Mouse (Mus musculus): ENCODE measurements around the gene Oxt. TPM values are rescaled to one million over a fixed set of nuclear protein-coding genes. Genes with fewer than 3 reads are reported as not detected.
"Not testable (repeated sequence)": the region's sequence is repeated elsewhere in the genome, so short reads cannot be mapped to it uniquely, and the experiment has no call there.

Oxt gene
- polyA plus RNA-seq, 1 experiment from 2014 or later, result not detected

GRCm38 (mm10) chr2:130569926-130570325 lies 6.0 kb upstream of the Oxt start:
- no peak for DNase-seq (ENCODE audit: low spot score, missing footprints)
- H3K36me3 ChIP-seq (ENCODE audit: control insufficient read depth, insufficient read depth, low read length), result peaks cover 2% of the 10 kb centered on the region; the same call in 1 of the 2 replicates
- H3K9ac ChIP-seq (ENCODE audit: low read length), result no peak overlapping the region
- H3K4me1 ChIP-seq (ENCODE audit: control insufficient read depth, insufficient read depth, low read length), result peaks cover 1% of the 10 kb centered on the region
- H3K27me3 ChIP-seq (ENCODE audit: control insufficient read depth, insufficient read depth, low read length), result no peaks in the 10 kb centered on the region; the same call in 1 of the 2 replicates
- H3K9me3 ChIP-seq (ENCODE audit: control insufficient read depth, low read length), result no peaks in the 10 kb centered on the region
- ATAC-seq (ENCODE audit: low FRiP score), result no peak
- H3K4me3 ChIP-seq (ENCODE audit: low read depth, low read length), result no peak overlapping the region
- no peak overlapping the region for H3K4me2 ChIP-seq
- no peak overlapping the region for H3K27ac ChIP-seq (ENCODE audit: low read depth, low read length)

- Histone ChIP-seq H3K27ac (ENCODE audit: low read depth, low read length) (no peak overlapping the region), H3K9ac (ENCODE audit: low read length) (no peak overlapping the region), H3K9me3 (ENCODE audit: control insufficient read depth, low read length) (no peaks in the 10 kb centered on the region), H3K36me3 (ENCODE audit: control insufficient read depth, insufficient read depth, low read length) (no peaks in the 10 kb centered on the region; the same call in 1 of the 2 replicates), H3K4me2 (no peak overlapping the region), H3K4me1 (ENCODE audit: control insufficient read depth, insufficient read depth, low read length) (peaks cover 4% of the 10 kb centered on the region; the same call in 1 of the 2 replicates), H3K4me3 (ENCODE audit: low read depth, low read length) (no peak overlapping the region), H3K27me3 (ENCODE audit: control insufficient read depth, insufficient read depth, low read length) (peaks cover 48% of the 10 kb centered on the region)
- ATAC-seq (ENCODE audit: low FRiP score) (no peak), DNase-seq (ENCODE audit: low spot score, missing footprints) (no peak)
- 84% methylated on average over 5 of the region's 5 CpGs for WGBS
Observed at GRCm38 (mm10) chr2:130574960-130575359, 1.0 kb upstream of the Oxt start.

GRCm38 (mm10) chr2:130576564-130576963 lies 591 bp downstream of the Oxt start:
- peak; percentile 89 for DNase-seq (ENCODE audit: low spot score, missing footprints)
- not testable (repeated sequence) for ATAC-seq (ENCODE audit: low FRiP score); H3K9me3 ChIP-seq (ENCODE audit: control insufficient read depth, low read length); H3K36me3 ChIP-seq (ENCODE audit: control insufficient read depth, insufficient read depth, low read length); H3K9ac ChIP-seq (ENCODE audit: low read length); H3K27ac ChIP-seq (ENCODE audit: low read depth, low read length)
- Histone ChIP-seq H3K4me2 (peak overlapping the region; percentile 35), H3K4me3 (ENCODE audit: low read depth, low read length) (peak overlapping the region; percentile 19; the same call in 1 of the 2 replicates), H3K4me1 (ENCODE audit: control insufficient read depth, insufficient read depth, low read length) (peaks cover 13% of the 10 kb centered on the region), H3K27me3 (ENCODE audit: control insufficient read depth, insufficient read depth, low read length) (peaks cover 64% of the 10 kb centered on the region)
- 2% methylated on average over 31 of the region's 32 CpGs for WGBS

GRCm38 (mm10) chr2:130577021-130577420 lies 1.0 kb downstream of the Oxt start:
- no peaks in the 10 kb centered on the region for H3K9me3 ChIP-seq (ENCODE audit: control insufficient read depth, low read length)
- no peak for ATAC-seq (ENCODE audit: low FRiP score)
- H3K4me1 ChIP-seq (ENCODE audit: control insufficient read depth, insufficient read depth, low read length), result peaks cover 13% of the 10 kb centered on the region
- H3K27me3 ChIP-seq (ENCODE audit: control insufficient read depth, insufficient read depth, low read length), result peaks cover 69% of the 10 kb centered on the region
- no peak overlapping the region for H3K4me3 ChIP-seq (ENCODE audit: low read depth, low read length)
- no peak overlapping the region for H3K27ac ChIP-seq (ENCODE audit: low read depth, low read length)
- H3K4me2 ChIP-seq, result no peak overlapping the region
- H3K36me3 ChIP-seq (ENCODE audit: control insufficient read depth, insufficient read depth, low read length), result no peaks in the 10 kb centered on the region; the same call in 1 of the 2 replicates
- 2% methylated on average over 9 of the region's 9 CpGs for WGBS
- H3K9ac ChIP-seq (ENCODE audit: low read length), result no peak overlapping the region
- DNase-seq (ENCODE audit: low spot score, missing footprints), result peak; percentile 91

GRCm38 (mm10) chr2:130577632-130578031 lies 1.7 kb downstream of the Oxt start:
- peak; percentile 88 for DNase-seq (ENCODE audit: low spot score, missing footprints)
- 0 out of 2 replicates have a peak, but pooled peaks have one; percentile 29 for ATAC-seq (ENCODE audit: low FRiP score)
- Histone ChIP-seq H3K27me3 (ENCODE audit: control insufficient read depth, insufficient read depth, low read length) (peaks cover 75% of the 10 kb centered on the region), H3K9me3 (ENCODE audit: control insufficient read depth, low read length) (no peaks in the 10 kb centered on the region), H3K4me1 (ENCODE audit: control insufficient read depth, insufficient read depth, low read length) (peaks cover 13% of the 10 kb centered on the region), H3K9ac (ENCODE audit: low read length) (no peak overlapping the region), H3K27ac (ENCODE audit: low read depth, low read length) (no peak overlapping the region), H3K4me3 (ENCODE audit: low read depth, low read length) (no peak overlapping the region), H3K36me3 (ENCODE audit: control insufficient read depth, insufficient read depth, low read length) (no peaks in the 10 kb centered on the region; the same call in 1 of the 2 replicates), H3K4me2 (no peak overlapping the region)
- WGBS, result 5% methylated on average over 12 of the region's 12 CpGs

- H3K36me3 ChIP-seq (ENCODE audit: control insufficient read depth, insufficient read depth, low read length), result no peaks in the 10 kb centered on the region; the same call in 1 of the 2 replicates
- no peaks in the 10 kb centered on the region for H3K9me3 ChIP-seq (ENCODE audit: control insufficient read depth, low read length)
- no peak overlapping the region for H3K4me3 ChIP-seq (ENCODE audit: low read depth, low read length)
- ATAC-seq (ENCODE audit: low FRiP score) (no peak), DNase-seq (ENCODE audit: low spot score, missing footprints) (peak; percentile 92)
- H3K4me1 ChIP-seq (ENCODE audit: control insufficient read depth, insufficient read depth, low read length), result peaks cover 13% of the 10 kb centered on the region
- WGBS, result 5% methylated on average over 11 of the region's 11 CpGs
- no peak overlapping the region for H3K9ac ChIP-seq (ENCODE audit: low read length)
- H3K4me2 ChIP-seq, result no peak overlapping the region
- no peak overlapping the region for H3K27ac ChIP-seq (ENCODE audit: low read depth, low read length)
- peaks cover 80% of the 10 kb centered on the region for H3K27me3 ChIP-seq (ENCODE audit: control insufficient read depth, insufficient read depth, low read length)
Observed at GRCm38 (mm10) chr2:130578148-130578547, 2.2 kb downstream of the Oxt start.

GRCm38 (mm10) chr2:130579791-130580190 lies 3.8 kb downstream of the Oxt start:
- no peak overlapping the region for H3K27ac ChIP-seq (ENCODE audit: low read depth, low read length)
- no peak for ATAC-seq (ENCODE audit: low FRiP score)
- no peak overlapping the region; the same call in 1 of the 2 replicates for H3K4me2 ChIP-seq
- no peaks in the 10 kb centered on the region for H3K9me3 ChIP-seq (ENCODE audit: control insufficient read depth, low read length)
- H3K4me1 ChIP-seq (ENCODE audit: control insufficient read depth, insufficient read depth, low read length), result peaks cover 13% of the 10 kb centered on the region
- H3K36me3 ChIP-seq (ENCODE audit: control insufficient read depth, insufficient read depth, low read length), result no peaks in the 10 kb centered on the region; the same call in 1 of the 2 replicates
- H3K4me3 ChIP-seq (ENCODE audit: low read depth, low read length), result no peak overlapping the region
- H3K27me3 ChIP-seq (ENCODE audit: control insufficient read depth, insufficient read depth, low read length), result peaks cover 80% of the 10 kb centered on the region
- H3K9ac ChIP-seq (ENCODE audit: low read length), result no peak overlapping the region
- peak; percentile 87 for DNase-seq (ENCODE audit: low spot score, missing footprints)
- WGBS, result 7% methylated on average over 8 of the region's 8 CpGs

GRCm38 (mm10) chr2:130581201-130581600 lies 5.2 kb downstream of the Oxt start:
- H3K27me3 ChIP-seq (ENCODE audit: control insufficient read depth, insufficient read depth, low read length), result peaks cover 69% of the 10 kb centered on the region
- no peak overlapping the region for H3K27ac ChIP-seq (ENCODE audit: low read depth, low read length)
- no peaks in the 10 kb centered on the region; the same call in 1 of the 2 replicates for H3K36me3 ChIP-seq (ENCODE audit: control insufficient read depth, insufficient read depth, low read length)
- peaks cover 13% of the 10 kb centered on the region for H3K4me1 ChIP-seq (ENCODE audit: control insufficient read depth, insufficient read depth, low read length)
- ATAC-seq (ENCODE audit: low FRiP score), result no peak
- H3K9ac ChIP-seq (ENCODE audit: low read length), result no peak overlapping the region
- peak; percentile 91 for DNase-seq (ENCODE audit: low spot score, missing footprints)
- peak overlapping the region; percentile 18 for H3K4me3 ChIP-seq (ENCODE audit: low read depth, low read length)
- WGBS, result 4% methylated on average over 16 of the region's 16 CpGs
- no peaks in the 10 kb centered on the region for H3K9me3 ChIP-seq (ENCODE audit: control insufficient read depth, low read length)
- H3K4me2 ChIP-seq, result peak overlapping the region; percentile 40

GRCm38 (mm10) chr2:130582552-130582951 lies 6.6 kb downstream of the Oxt start, which contains the start of gene Avp:
Gene Avp (minus strand): TSS chr2:130582554.
- peaks cover 56% of the 10 kb centered on the region for H3K27me3 ChIP-seq (ENCODE audit: control insufficient read depth, insufficient read depth, low read length)
- H3K9ac ChIP-seq (ENCODE audit: low read length), result no peak within 1 kb of the TSS
- ATAC-seq (ENCODE audit: low FRiP score) (no peak), DNase-seq (ENCODE audit: low spot score, missing footprints) (no peak)
- no peak within 1 kb of the TSS for H3K4me3 ChIP-seq (ENCODE audit: low read depth, low read length)
- H3K27ac ChIP-seq (ENCODE audit: low read depth, low read length), result no peak within 1 kb of the TSS
- no peak within 1 kb of the TSS for H3K4me2 ChIP-seq
- H3K36me3 ChIP-seq (ENCODE audit: control insufficient read depth, insufficient read depth, low read length), result no peaks in the 10 kb centered on the region; the same call in 1 of the 2 replicates
- H3K9me3 ChIP-seq (ENCODE audit: control insufficient read depth, low read length), result no peaks in the 10 kb centered on the region
- H3K4me1 ChIP-seq (ENCODE audit: control insufficient read depth, insufficient read depth, low read length), result peaks cover 9% of the 10 kb centered on the region; the same call in 1 of the 2 replicates
- 36% methylated on average over 10 of the region's 10 CpGs for WGBS
